In the genomic region with DNA sequence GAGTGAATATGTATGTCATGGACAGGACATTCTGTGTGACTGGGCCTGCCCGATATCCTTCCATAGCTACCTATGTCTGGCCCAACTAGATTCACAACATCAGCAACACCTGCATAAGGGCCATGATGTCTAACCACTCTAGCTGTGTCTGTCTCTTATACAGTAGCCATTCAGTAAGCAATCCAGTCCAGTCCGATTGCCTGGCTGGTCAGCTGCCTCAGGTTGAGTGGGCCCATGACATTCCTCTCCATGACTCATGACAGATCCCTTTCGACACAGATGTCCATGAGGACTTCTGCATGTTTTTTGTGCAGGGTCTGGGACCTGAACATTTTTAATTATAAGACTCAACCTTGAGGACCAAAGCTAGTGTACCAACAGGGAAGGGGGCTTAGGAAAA, we compare ENCODE assay signal across 27 mouse cellular contexts. TPM values are rescaled to one million over a fixed set of nuclear protein-coding genes. Genes with fewer than 3 reads are reported as not detected.
DNase-seq lines count a peak whose midpoint lies in the region; ATAC-seq and TF ChIP-seq lines count a peak whose summit lies in the region.
"Had no signal": no experiment of that assay in that cellular context is flagged by ENCODE, and none has a peak within 500 bp of the region (broad histone marks: within the 10 kb centered on the region; RNA-seq: fewer than 3 reads in every experiment).

No protein-coding gene starts in this region.

- H3K4me2 ChIP-seq in hindbrain, embryonic 12.5 days (replicated peaks), result no peak overlapping the region
- H3K4me2 ChIP-seq in midbrain, embryonic 16.5 days (ENCODE audit: low read length), result no peak overlapping the region
- H3K4me2 ChIP-seq in midbrain, embryonic 14.5 days (ENCODE audit: low read length), result no peak overlapping the region
- H3K4me2 ChIP-seq: heart, embryonic 13.5 days; liver, embryonic 11.5 days had no signal

- CTCF ChIA-PET in Patski (lab: Charles Lee), result interaction anchor here (1.2 kb wide), 1 partner anchor 96 kb away, joined by 4 read pairs; no protein-coding TSS in a partner anchor

- H3K27me3 ChIP-seq in hindbrain, embryonic 10.5 days (ENCODE audit: insufficient read depth, poor library complexity, severe bottlenecking), result no peaks in the 10 kb centered on the region
- no peaks in the 10 kb centered on the region; the same call in 1 of the 2 replicates for H3K27me3 ChIP-seq in hindbrain, embryonic 12.5 days
- H3K27me3 ChIP-seq in midbrain, embryonic 10.5 days (ENCODE audit: low read depth, poor library complexity, severe bottlenecking), result no peaks in the 10 kb centered on the region
- H3K27me3 ChIP-seq in midbrain, embryonic 16.5 days (ENCODE audit: control insufficient read depth, insufficient read depth, low read depth, low read length), result no peaks in the 10 kb centered on the region
- H3K27me3 ChIP-seq in Patski, result no peaks in the 10 kb centered on the region
- no peaks in the 10 kb centered on the region for H3K27me3 ChIP-seq in midbrain, embryonic 14.5 days (ENCODE audit: control insufficient read depth, insufficient read depth, low read length)
- H3K27me3 ChIP-seq: heart, embryonic 13.5 days; limb, embryonic 13.5 days had no signal

- ATAC-seq in hindbrain, embryonic 12.5 days (ENCODE audit: low FRiP score), result no peak
- ATAC-seq in midbrain, embryonic 16.5 days, result no peak
- peak; percentile 21 for ATAC-seq in Patski
- no peak for ATAC-seq in midbrain, embryonic 14.5 days (ENCODE audit: low FRiP score, low TSS enrichment)
- ATAC-seq: activated CD4-positive, CD25-positive, alpha-beta regulatory T cell, adult 4 months; CD4-positive, CD25-positive, alpha-beta regulatory T cell, adult 4 months had no signal

- no peak overlapping the region for H3K9ac ChIP-seq in hindbrain, embryonic 12.5 days
- no peak overlapping the region for H3K9ac ChIP-seq in midbrain, embryonic 16.5 days (ENCODE audit: low read depth, low read length)
- H3K9ac ChIP-seq in midbrain, embryonic 14.5 days (replicated peaks; ENCODE audit: low read length), result no peak overlapping the region
- H3K9ac ChIP-seq: heart, embryonic 13.5 days; limb, embryonic 13.5 days had no signal

- peaks cover 21% of the 10 kb centered on the region for H3K4me1 ChIP-seq in hindbrain, embryonic 10.5 days (replicated peaks)
- peaks cover 16% of the 10 kb centered on the region for H3K4me1 ChIP-seq in hindbrain, embryonic 12.5 days
- H3K4me1 ChIP-seq in midbrain, embryonic 10.5 days, result peaks cover 22% of the 10 kb centered on the region
- H3K4me1 ChIP-seq in midbrain, embryonic 16.5 days (ENCODE audit: control insufficient read depth, insufficient read depth, low read length), result peaks cover 12% of the 10 kb centered on the region
- peaks cover 17% of the 10 kb centered on the region for H3K4me1 ChIP-seq in midbrain, embryonic 14.5 days (ENCODE audit: control insufficient read depth, insufficient read depth, low read length)

- H3K27ac ChIP-seq in hindbrain, embryonic 10.5 days, result 0 out of 2 replicates have a peak overlapping the region, but pooled peaks have one; percentile 85
- no peak overlapping the region for H3K27ac ChIP-seq in hindbrain, embryonic 12.5 days
- peak overlapping the region; percentile 87 for H3K27ac ChIP-seq in midbrain, embryonic 10.5 days (replicated peaks)
- H3K27ac ChIP-seq in midbrain, embryonic 16.5 days (ENCODE audit: low read length), result no peak overlapping the region; the same call in 1 of the 2 replicates
- H3K27ac ChIP-seq in midbrain, embryonic 14.5 days (replicated peaks; ENCODE audit: low read depth, low read length), result peak overlapping the region; percentile 84; the same call in 1 of the 2 replicates
- no peak overlapping the region for H3K27ac ChIP-seq in layer of hippocampus, adult 2 months
- H3K27ac ChIP-seq: heart, adult 2 months; heart, embryonic 13.5 days; limb, embryonic 13.5 days; macrophage; stomach, postnatal 0 days had no signal

- no peak for DNase-seq in hindbrain, embryonic 10.5 days (ENCODE audit: low spot score)
- DNase-seq in midbrain, embryonic 10.5 days (ENCODE audit: low spot score), result no peak
- no peak for DNase-seq in Patski (ENCODE audit: low read depth, low spot score)
- DNase-seq in midbrain, embryonic 14.5 days, result no peak
- DNase-seq in adrenal gland, adult 2 months, result no peak
- no peak for DNase-seq in layer of hippocampus, adult 2 months (ENCODE audit: low spot score in 2 of 2)
- DNase-seq: adrenal gland, postnatal 10 days; cerebellum, adult 11 months; cerebellum, adult 9-10 months; cerebellum, postnatal 36 days; heart, adult 2 months; heart, postnatal 10 days; kidney, postnatal 36 days; lung, adult 2 months; lung, postnatal 10 days; right cerebral cortex, adult 18-20 months; thymus, postnatal 4 days had no signal

- no peak overlapping the region for H3K4me3 ChIP-seq in hindbrain, embryonic 10.5 days
- H3K4me3 ChIP-seq in hindbrain, embryonic 12.5 days, result no peak overlapping the region
- no peak overlapping the region for H3K4me3 ChIP-seq in midbrain, embryonic 10.5 days
- H3K4me3 ChIP-seq in midbrain, embryonic 16.5 days (ENCODE audit: low read depth, low read length), result no peak overlapping the region
- H3K4me3 ChIP-seq in midbrain, embryonic 14.5 days (replicated peaks; ENCODE audit: low read depth, low read length), result no peak overlapping the region
- no peak overlapping the region for H3K4me3 ChIP-seq in layer of hippocampus, adult 2 months
- H3K4me3 ChIP-seq: heart, adult 2 months; heart, embryonic 13.5 days; limb, embryonic 13.5 days had no signal

- POLR2A ChIA-PET in Patski (lab: Charles Lee), result interaction anchor here (0.6 kb wide), 1 partner anchor 96 kb away, joined by 3 read pairs; no protein-coding TSS in a partner anchor

- no peak for TF ChIP-seq CTCF in Patski (IDR thresholded peaks at IDR 0.05)
- TF ChIP-seq CTCF in layer of hippocampus, adult 2 months (conservative IDR thresholded peaks at IDR 0.05), result no peak

- 96% methylated on average over 3 of the region's 3 CpGs for WGBS in hindbrain, embryonic 10.5 days
- 89% methylated on average over 3 of the region's 3 CpGs for whole genome bisulfite sequencing in hindbrain, embryonic 12.5 days
- WGBS in midbrain, embryonic 10.5 days, result 91% methylated on average over 3 of the region's 3 CpGs
- WGBS in midbrain, embryonic 16.5 days, result 94% methylated on average over 3 of the region's 3 CpGs
- WGBS in midbrain, embryonic 14.5 days, result 92% methylated on average over 3 of the region's 3 CpGs

- H3K36me3 ChIP-seq in hindbrain, embryonic 10.5 days, result no peaks in the 10 kb centered on the region
- no peaks in the 10 kb centered on the region for H3K36me3 ChIP-seq in hindbrain, embryonic 12.5 days
- H3K36me3 ChIP-seq in midbrain, embryonic 10.5 days, result no peaks in the 10 kb centered on the region
- no peaks in the 10 kb centered on the region for H3K36me3 ChIP-seq in midbrain, embryonic 16.5 days (ENCODE audit: control insufficient read depth, insufficient read depth, low read length)
- H3K36me3 ChIP-seq in midbrain, embryonic 14.5 days (ENCODE audit: control insufficient read depth, insufficient read depth, low read length), result no peaks in the 10 kb centered on the region
- H3K36me3 ChIP-seq: heart, embryonic 13.5 days; limb, embryonic 13.5 days had no signal

- in situ Hi-C loops in Patski (cut with MboI; ENCODE audit: low pct_unique_long_range_greater_than_20kb), result no loop called here

- H3K9me3 ChIP-seq in hindbrain, embryonic 10.5 days, result no peaks in the 10 kb centered on the region
- H3K9me3 ChIP-seq in hindbrain, embryonic 12.5 days (replicated peaks), result no peaks in the 10 kb centered on the region
- H3K9me3 ChIP-seq in midbrain, embryonic 10.5 days (replicated peaks), result no peaks in the 10 kb centered on the region
- H3K9me3 ChIP-seq in midbrain, embryonic 16.5 days (replicated peaks; ENCODE audit: control insufficient read depth, low read length, poor library complexity, severe bottlenecking), result no peaks in the 10 kb centered on the region
- no peaks in the 10 kb centered on the region for H3K9me3 ChIP-seq in midbrain, embryonic 14.5 days (ENCODE audit: control insufficient read depth, low read length)
- H3K9me3 ChIP-seq: heart, embryonic 13.5 days; limb, embryonic 13.5 days had no signal

RNA-seq across cellular contexts. Expression of gene Epb41l1, which starts 18.7 kb away (rescaled TPM):
- 1.0 and 2.1 TPM in 2 replicates for polyA plus RNA-seq in hindbrain, embryonic 10.5 days (2016; fragmentation: Nextera tagmentation; extraction: Ambion mirVana)
- polyA plus RNA-seq in hindbrain, embryonic 12.5 days (2016; fragmentation: Nextera tagmentation; extraction: Ambion mirVana), result 6.1 and 7.1 TPM in 2 replicates
- 1.3 and 1.8 TPM in 2 replicates for polyA plus RNA-seq in midbrain, embryonic 10.5 days (2016; fragmentation: Nextera tagmentation; extraction: Ambion mirVana)
- 18.5 and 19.4 TPM in 2 replicates for polyA plus RNA-seq in midbrain, embryonic 16.5 days (2015; fragmentation: Nextera tagmentation; extraction: Ambion mirVana)
- 39.7 TPM for polyA plus RNA-seq in Patski (2021)
- 20.9 and 26.1 TPM in 2 replicates for polyA plus RNA-seq in midbrain, embryonic 14.5 days (2014; fragmentation: Nextera tagmentation; extraction: Ambion mirVana)
- total RNA-seq in adrenal gland, adult 2 months (2021), result 10 to 100 TPM; 81.4 to 93.4 TPM
- polyA plus RNA-seq in adrenal gland, adult 2 months (2012; rRNA removed), result 52.0 and 52.7 TPM in 2 replicates
- total RNA-seq in layer of hippocampus, adult 2 months (2021), result 100 to 1,000 TPM; 340 to 347 TPM
- total RNA-seq: megakaryocyte-erythroid progenitor cell, adult 5-6 weeks had no signal

Comparison
In these comparisons a context has a peak if more than half of its experiments do, and no peak if none do; other contexts are left out.
1. H3K27ac ChIP-seq: peak in hindbrain, embryonic 10.5 days (single experiment), midbrain, embryonic 10.5 days (single experiment) and midbrain, embryonic 14.5 days (single experiment); none in hindbrain, embryonic 12.5 days (single experiment), midbrain, embryonic 16.5 days (single experiment) and layer of hippocampus, adult 2 months (single experiment).